Mouse (Mus musculus) layer of hippocampus, postnatal 36 days (tissue): Measurements from ENCODE around the gene Mbd6. TPM values are rescaled to one million over a fixed set of nuclear protein-coding genes. Genes with fewer than 3 reads are reported as not detected.
A peak's percentile ranks its signal among the peaks of the same experiment; 100 is the strongest.
"Not testable (repeated sequence)": the region's sequence is repeated elsewhere in the genome, so short reads cannot be mapped to it uniquely, and the experiment has no call there.

Experiments
- DNase-seq, 2 experiments: peaks; one replicate each; pipeline ENCODE4 v3.0.0; 2022
- total RNA-seq, 2 experiments: library from RNA; stranded (reverse); gene quantifications; 2 replicates each; pipeline ENCODE4 v1.2.3; 2021

Mbd6 gene
- 10 to 100 TPM; 36.5 to 52.5 TPM for total RNA-seq

DNA sequence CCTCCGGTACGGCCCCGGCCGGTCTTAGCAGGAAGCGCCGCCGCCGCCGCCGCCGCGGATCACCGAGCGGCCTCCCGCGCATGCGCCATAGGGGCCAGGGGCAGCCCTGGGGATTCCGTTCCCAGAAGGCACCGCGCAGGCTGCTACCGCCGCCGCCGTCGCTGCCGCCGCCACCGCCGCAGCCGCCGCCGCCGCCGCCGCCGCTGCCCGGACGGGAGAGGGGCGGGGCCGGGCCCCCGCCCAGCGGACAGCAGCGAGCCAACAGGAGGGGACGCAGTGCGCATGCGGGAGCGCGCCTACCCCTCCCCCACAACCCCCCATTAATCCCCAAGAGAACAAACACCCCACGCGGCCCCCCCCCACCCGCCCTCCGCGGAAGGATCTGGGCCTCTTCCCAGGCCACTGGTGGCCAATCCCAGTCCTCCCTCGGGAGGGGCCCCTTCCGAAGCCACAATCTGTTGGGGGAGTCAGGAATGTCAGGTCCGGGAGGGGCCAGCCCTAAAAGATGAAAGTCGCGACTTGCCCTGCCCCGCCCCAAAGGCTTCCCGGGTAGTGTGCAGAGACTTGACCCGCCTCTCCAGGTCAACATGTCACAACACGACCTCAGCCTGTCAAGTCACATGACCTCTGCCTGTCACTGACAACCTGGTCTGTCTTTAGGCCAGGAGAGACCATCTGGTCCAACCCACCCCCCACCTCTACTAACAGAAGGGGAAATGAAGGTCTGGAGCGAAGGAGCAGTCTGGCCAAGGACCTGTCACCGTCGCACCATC, at the start of gene Mbd6:
Gene Mbd6 (minus strand): TSS at position 219 of the 773 bp plus-strand sequence.
- peak; percentile 83 to 85 for DNase-seq

DNA sequence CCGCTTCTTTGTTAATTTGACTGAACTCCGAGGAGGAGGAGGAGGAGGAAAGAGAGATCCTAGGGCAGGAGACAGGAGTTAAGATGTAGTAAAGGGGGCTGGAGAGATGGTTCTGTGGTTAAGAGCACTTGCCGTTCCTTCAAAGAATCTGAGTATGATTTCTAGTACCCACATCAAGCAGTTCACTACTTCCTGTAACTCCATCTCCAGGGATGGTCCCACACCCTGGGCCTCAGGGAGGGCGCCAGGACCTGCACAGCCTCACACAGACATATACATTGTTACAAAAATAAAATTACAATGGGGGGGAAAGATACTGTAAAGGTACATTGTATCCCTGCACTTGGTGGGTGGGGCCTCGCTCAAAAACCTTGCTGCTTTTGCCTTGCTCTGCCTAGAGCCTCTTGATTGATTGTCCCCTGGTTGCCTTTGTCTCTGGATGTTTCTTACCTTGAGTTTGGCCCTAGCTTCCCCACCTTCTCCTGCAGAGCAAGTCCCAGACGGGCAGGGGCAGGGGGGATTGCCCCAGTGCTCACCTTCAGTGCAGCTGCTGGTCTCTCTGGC, 48.8 kb upstream of the Mbd6 start:
- no peak for DNase-seq

DNA sequence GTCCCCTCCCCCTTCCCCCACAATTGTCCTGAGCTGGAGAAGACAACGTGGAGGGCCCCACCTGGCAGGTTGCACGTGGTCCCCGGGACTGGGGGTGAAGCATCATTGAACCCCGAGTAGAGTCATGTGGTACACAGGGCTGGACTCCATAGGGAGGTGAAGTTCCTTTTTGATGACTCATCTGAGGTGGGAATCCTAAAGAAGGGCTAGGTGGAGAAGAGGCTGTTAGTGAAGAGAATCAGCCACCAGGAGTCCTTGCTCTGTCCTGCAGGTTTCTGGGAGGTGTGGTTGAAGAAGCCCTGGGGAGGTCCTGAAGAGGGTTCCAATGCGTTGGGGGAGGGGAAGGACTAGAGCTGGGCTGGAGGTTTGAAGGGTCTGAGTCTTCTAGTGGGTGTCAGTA, 48.1 kb upstream of the Mbd6 start:
- DNase-seq = no peak

- no peak for DNase-seq
Observed at GRCm38 (mm10) chr10:127335271-127335670, 46.5 kb upstream of the Mbd6 start.

GRCm38 (mm10) chr10:127333152-127333551, 44.3 kb upstream of the Mbd6 start:
- DNase-seq = no peak

DNA sequence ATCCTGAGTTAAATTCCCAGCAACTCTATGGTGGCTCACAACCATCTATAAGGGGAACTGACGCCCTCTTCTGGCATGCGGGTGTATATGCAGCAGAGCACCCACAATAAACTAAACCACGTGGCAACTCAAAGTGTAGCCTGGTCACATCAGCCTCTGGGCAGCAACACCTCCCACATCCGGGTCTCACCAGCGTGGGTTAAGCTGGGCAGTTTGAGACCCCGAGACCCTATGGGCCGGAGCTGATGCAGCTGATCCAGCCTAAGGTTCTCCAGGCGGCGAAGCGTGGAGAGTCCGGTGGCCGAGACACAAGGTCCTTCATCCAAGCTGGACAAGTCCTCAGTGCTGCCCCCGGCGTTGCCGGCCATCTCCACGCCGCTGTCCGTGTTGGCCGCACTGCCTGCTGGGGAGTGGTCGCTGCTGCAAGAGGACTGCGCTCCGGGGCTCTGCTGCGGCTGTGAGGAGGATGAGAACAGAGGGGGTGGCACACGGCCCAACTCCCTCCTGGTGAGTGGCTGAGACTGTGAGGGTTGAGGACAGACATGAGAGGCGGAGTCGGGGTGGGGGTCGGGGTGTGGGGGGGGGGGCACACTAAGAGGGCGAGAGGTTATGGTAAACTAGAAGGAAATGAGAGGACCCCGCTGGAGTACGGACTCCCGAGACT, 43.5 kb upstream of the Mbd6 start:
- DNase-seq = no peak

- no peak for DNase-seq
Observed at GRCm38 (mm10) chr10:127330212-127330611, 41.4 kb upstream of the Mbd6 start.

DNA sequence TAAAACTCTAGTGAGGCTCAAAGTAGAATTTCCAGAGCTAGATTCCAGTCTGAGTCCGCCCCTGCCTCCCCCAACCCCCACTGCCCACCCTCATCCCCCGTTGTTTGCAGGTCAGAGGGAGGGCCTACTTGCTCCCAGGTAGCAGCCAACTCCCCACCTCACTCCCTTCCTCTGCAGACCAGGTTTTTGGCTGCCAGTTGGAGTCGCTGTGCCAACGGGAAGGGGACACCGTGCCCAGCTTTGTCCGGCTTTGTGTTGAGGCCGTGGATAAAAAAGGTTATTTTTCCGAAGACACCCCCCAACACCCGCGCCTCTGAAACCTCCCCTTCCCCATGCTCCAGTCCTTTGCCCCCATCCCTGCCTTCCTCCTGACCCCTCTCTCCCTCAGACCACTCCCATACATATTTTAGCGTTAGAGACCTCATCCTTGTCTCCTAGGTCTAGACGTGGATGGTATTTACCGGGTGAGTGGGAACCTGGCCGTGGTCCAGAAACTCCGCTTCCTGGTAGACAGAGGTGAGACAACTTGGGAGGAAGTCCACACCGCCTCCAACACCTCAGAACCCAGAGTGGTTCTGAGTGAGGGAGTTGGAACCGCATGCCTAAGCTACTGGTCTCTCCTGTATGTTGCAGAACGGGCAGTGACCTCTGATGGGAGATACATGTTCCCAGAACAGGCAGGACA, 38.8 kb upstream of the Mbd6 start:
- DNase-seq = no peak

DNA sequence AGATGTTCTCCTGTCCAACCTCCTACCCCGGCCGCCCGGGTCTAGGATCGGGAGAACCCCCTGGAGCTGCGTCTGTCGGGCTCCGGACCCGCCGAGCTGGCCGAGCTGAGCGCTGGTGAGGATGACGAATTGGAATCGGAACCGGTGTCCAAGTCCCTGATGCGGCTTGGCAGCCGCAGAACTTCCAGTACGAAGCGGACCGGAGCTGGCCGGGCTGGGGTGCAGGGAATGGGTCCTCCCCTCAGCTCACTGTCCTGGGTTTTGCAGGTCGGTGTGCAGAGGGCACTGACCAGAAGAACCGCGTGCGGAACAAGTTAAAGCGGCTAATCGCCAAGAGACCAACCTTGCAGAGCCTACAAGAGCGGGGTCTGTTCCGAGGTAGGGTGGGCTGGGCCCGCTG, 38.0 kb upstream of the Mbd6 start:
- DNase-seq = no peak

GRCm38 (mm10) chr10:127326017-127326801, 37.4 kb upstream of the Mbd6 start:
- DNase-seq = no peak

DNA sequence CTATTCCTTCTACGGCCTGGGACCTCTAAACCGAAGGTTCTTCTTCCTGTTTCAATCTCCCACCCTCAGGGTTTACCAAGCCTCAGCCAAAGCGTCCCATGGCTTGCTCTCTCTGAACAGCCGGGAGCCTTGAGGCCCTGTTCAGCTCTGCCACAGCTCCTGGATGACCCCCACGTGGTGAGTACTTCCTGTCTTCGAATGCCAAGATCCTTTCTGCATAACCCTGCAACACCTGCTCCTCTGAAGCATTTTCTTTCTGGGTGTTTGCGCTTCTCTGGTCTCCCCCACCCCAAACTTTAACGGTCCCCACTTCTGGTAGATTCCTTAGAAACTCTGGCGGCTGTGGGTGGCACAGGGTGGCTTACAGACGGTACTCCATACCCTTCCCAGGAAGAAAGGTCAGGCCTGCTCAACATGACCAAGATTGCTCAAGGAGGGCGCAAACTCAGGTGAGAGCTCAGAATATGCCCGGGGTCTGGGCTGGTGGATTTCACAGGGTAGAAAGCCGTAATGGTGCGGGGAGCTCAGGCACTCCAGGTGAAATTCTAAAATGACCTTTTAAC, 36.7 kb upstream of the Mbd6 start:
- no peak for DNase-seq

DNA sequence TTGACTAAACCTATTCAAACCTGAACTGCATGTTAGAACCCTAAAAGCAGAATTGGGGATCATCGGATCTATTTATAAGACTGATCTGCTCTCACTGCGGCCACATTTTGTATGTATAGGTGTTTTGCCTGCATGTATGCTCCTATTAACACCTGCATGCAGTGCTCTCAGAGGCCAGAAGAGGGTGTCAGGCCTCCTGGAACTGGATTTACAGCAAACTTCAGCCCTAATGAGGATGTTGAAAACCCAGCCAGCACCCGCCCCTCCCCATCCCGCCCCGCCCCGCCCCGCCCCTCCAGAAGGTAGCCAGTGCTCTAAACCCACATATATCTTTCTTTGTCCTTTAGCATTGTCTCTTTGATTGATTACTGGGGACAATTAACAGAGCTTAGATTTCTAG, 35.7 kb upstream of the Mbd6 start:
- no peak for DNase-seq

GRCm38 (mm10) chr10:127323131-127323855, 34.5 kb upstream of the Mbd6 start:
- DNase-seq = no peak

DNA sequence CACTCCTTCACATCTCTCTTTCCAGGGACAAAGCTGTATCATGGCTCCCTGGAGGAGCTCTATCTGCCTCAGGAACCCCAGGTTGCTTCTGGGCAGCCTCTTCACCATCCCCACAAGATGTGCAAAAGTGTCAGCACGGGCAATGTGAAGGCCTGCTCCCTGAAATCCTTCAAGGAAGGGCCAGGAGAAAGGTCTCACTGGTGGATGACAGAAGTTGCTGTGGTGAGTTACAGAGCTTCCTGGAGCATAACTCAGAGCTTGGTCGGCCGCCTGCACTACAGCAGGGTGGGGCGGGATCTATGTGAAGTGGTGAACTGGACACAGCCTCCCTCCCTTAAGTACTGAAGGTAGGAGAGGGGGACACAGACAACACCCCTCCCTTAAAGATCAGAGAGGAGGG, 33.9 kb upstream of the Mbd6 start:
- no peak for DNase-seq

- no peak for DNase-seq
Observed at GRCm38 (mm10) chr10:127322178-127322577, 33.4 kb upstream of the Mbd6 start.

DNA sequence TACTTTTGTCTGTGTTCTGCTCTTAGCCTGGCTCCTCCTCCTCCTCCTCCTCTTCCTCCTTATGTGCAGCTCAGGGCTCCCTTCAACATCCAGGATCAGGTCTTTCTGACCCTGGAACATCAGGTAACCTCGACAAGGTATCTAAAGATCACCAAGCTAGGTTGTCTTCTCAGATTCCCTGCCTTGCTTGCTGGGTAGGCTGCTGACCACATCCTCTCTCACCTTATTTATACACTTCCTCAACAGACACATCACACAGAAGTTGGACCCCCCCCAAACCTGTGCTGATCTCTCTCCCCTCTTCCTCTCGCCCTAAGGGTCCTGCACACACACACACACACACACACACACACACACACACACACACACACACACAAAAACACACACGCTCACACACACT, 32.8 kb upstream of the Mbd6 start, which contains the start of gene Arhgap9:
Gene Arhgap9 (plus strand): TSS at position 344 of the 400 bp plus-strand sequence.
- no peak for DNase-seq

DNA sequence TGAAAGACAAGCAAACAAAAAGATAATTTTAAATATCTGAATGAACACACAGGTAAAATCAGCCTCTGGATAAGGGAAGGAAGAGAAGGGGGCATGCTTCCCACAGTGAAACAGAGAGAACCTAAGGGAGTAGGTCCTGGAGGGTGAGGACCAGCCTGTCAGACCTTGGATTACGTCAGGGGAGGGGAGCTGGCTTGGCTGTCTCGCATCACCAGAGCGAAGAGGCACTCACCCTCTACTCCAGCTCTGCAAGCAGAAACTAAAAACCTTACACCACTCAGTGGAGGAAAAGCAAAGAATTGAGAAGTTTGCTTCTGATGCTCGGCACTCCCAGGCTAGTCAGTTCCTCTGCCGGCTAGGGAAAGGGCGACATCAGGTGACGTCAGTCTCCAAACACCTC, 31.2 kb upstream of the Mbd6 start:
- DNase-seq = no peak

DNA sequence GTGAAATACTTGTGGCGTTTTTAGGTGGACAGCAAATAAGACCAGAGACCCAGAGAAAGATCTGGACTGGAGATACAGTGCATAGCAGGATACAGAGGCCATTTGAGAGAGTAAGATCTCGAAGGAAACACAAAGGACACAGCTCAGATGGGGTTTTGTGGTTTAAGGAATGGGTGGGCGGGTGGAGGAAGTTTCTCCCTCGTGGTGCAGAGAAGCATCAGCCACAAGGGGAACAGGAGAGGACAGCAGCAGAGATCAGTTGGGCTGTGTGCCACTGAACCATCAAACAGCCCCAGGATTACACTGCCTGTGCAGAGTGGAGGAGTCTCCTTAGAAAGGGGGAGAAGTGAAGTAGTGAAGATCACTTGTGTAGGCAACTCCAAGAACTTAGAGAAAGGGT, 29.2 kb upstream of the Mbd6 start:
- DNase-seq = no peak

- DNase-seq = no peak
Observed at GRCm38 (mm10) chr10:127317277-127317676, 28.5 kb upstream of the Mbd6 start.

DNA sequence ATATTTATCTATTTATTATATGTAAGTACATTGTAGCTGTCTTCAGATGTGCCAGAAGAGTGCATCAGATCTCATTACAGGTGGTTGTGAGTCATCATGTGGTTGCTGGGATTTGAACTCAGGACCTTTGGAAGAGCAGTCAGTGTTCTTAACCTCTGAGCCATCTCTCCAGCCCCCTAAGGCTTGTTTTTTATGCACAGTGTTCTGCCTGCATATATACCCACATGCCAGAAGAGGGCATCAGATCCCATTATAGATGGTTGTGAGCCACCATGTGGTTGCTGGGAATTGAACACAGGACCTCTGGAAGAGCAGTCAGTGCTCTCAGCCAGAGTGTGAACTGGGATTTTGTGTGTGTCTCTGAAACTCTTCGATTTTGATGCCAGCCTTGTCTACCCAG, 26.1 kb upstream of the Mbd6 start:
- not testable (repeated sequence) for DNase-seq

GRCm38 (mm10) chr10:127313516-127313915, 24.7 kb upstream of the Mbd6 start:
- not testable (repeated sequence) for DNase-seq
